Mouse (Mus musculus) heart, adult 2 months (tissue): ENCODE measurements around the gene Galnt9.

Source experiments
- CTCF ChIP-seq: fragments of 200-600 bp; IDR thresholded peaks from 2 replicates; pipeline ENCODE4 v1.8.1; 2022; ENCODE audit warnings: antibody characterized with exemption, mild to moderate bottlenecking, moderate library complexity
- EP300 ChIP-seq: fragments of 200-500 bp; IDR thresholded peaks from 2 replicates; pipeline ENCODE4 v1.6.1; 2011; ENCODE audit warnings: low read depth, low read length, control low read depth; ENCODE audit not compliant: insufficient read depth
- POLR2A ChIP-seq: fragments of 200-500 bp; IDR thresholded peaks from 2 replicates; pipeline ENCODE4 v1.6.1; 2011; ENCODE audit warnings: mild to moderate bottlenecking, low read depth, low read length, control low read depth; ENCODE audit not compliant: insufficient read depth

GRCm38 (mm10) chr5:110559679-110560078, 15.5 kb downstream of the Galnt9 start:
- TF ChIP-seq CTCF, result no peak
- TF ChIP-seq EP300, result no peak
- TF ChIP-seq POLR2A, result no peak
